Mouse (Mus musculus) Patski (cell line): Measurements from ENCODE around the gene Nectin1. TPM values are rescaled to one million over a fixed set of nuclear protein-coding genes. Genes with fewer than 3 reads are reported as not detected.

Experiments
- ATAC-seq: fragments of 100-300 bp; one replicate; pipeline ENCODE4 v1.8.0; 2021
- CTCF ChIA-PET: fragments of 350-600 bp; sonication (Branson Sonifier 250); formaldehyde crosslinking; loops from one replicate; lab custom pipeline; 2022; ENCODE audit warnings: inconsistent platforms; lab: Charles Lee
- POLR2A ChIA-PET: fragments of 350-600 bp; sonication (Branson Sonifier 250); formaldehyde crosslinking; loops from one replicate; lab custom pipeline; 2022; ENCODE audit warnings: antibody characterized with exemption, inconsistent platforms; lab: Charles Lee
- DNase-seq: peaks from one replicate; pipeline ENCODE4 v3.0.0-alpha.2; 2011; ENCODE audit warnings: low read depth, low spot score
- H3K27me3 ChIP-seq: fragments of 371-371 bp; one replicate; pipeline ENCODE4 v1.5.1; 2021
- CTCF ChIP-seq: fragments of 100-300 bp; IDR thresholded peaks from one replicate; pipeline ENCODE4 v1.5.1; 2021
- in situ Hi-C: fragments of 300-500 bp; cut with MboI; formaldehyde crosslinking; loops from 3 replicates; pipeline ENCODE4 v1.11.1; 2018; ENCODE audit warnings: low pct_unique_long_range_greater_than_20kb, mixed read lengths
- polyA plus RNA-seq: library from polyadenylated mRNA; unstranded; gene quantifications from one replicate; pipeline ENCODE4 v1.2.3, GENCODE M21; 2021

The Nectin1 gene
- polyA plus RNA-seq, 1 experiment from 2014 or later: 2.8 TPM

DNA sequence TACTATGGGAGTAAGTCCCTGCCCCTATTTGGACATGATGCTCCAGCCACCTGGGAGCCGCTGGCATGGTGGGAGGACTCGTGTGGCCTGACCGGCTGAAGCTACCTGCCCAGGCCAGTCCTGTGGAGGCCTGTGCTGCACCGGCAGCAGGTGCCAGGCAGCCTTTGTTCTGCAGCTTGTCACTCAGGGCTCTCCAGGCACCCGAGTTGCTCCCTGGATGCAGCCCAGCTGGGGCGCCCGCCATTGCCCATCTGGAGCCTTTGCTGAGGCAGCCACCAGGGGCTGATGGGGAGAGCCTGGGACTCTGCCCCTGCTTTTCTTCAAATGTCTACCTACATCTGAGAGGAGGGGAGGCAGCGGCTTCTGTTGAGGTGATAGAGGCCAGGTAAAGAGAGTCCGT is 6.3 kb downstream of the Nectin1 start:
- H3K27me3 ChIP-seq: no peaks in the 10 kb centered on the region
- DNase-seq: no peak
- ChIA-PET POLR2A (no interaction called here), CTCF (interaction anchor here (1.1 kb wide), 1 partner anchor 9 kb away, joined by 4 read pairs; no protein-coding TSS in a partner anchor)
- TF ChIP-seq CTCF: no peak
- ATAC-seq: no peak
- in situ Hi-C loops: no loop called here

DNA sequence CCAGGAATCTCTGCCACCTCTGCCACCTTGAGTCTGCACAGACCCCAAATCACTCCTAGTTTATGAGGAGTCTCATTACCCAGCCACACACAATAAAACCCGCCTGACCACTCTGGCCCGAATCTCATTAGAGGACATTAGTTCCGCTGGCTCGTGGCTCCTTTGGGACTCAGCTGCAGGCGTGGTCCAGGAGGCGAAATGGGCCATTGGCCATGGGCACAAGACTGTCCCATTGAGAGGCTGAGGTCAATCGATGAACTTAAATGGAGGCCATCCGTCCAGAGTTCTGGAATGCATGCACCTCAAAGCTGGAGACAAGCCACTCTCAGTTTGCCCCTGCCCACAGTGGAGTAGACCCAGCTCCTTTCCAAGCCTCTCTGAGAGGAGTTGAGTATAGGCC is 7.3 kb downstream of the Nectin1 start:
- DNase-seq: no peak
- ChIA-PET POLR2A (interaction anchor here (0.6 kb wide), 1 partner anchor 165 kb away, joined by 3 read pairs; no protein-coding TSS in a partner anchor), CTCF (no interaction called here)
- TF ChIP-seq CTCF: no peak
- in situ Hi-C loops: no loop called here
- no peaks in the 10 kb centered on the region for H3K27me3 ChIP-seq
- no peak for ATAC-seq

DNA sequence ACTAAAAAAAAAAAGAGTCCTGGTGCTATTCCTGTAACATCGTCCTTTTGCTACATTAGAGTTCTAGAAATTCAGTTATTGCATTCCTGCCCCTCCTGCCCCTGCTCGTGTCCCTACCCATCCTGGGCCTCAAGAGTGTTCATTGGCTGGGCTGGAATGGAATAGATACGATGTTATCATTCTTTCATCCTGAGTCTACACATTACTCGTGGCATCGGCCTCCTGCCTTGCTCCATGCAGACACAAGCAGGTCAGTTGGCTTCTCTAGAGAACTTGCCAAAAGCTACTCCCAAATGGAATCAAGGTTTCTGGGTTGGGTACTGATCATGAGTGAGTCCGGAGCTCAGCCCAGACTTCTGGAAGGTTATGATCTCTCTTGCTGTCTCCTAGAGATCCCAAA is 9.7 kb downstream of the Nectin1 start:
- TF ChIP-seq CTCF: no peak
- POLR2A ChIA-PET: interaction anchor here (0.7 kb wide), 1 partner anchor 8 kb away, joined by 3 read pairs; no protein-coding TSS in a partner anchor
- no peak for DNase-seq
- CTCF ChIA-PET: interaction anchor here (1.1 kb wide), 1 partner anchor 8 kb away, joined by 3 read pairs; no protein-coding TSS in a partner anchor
- in situ Hi-C loops: no loop called here
- no peak for ATAC-seq
- no peaks in the 10 kb centered on the region for H3K27me3 ChIP-seq

DNA sequence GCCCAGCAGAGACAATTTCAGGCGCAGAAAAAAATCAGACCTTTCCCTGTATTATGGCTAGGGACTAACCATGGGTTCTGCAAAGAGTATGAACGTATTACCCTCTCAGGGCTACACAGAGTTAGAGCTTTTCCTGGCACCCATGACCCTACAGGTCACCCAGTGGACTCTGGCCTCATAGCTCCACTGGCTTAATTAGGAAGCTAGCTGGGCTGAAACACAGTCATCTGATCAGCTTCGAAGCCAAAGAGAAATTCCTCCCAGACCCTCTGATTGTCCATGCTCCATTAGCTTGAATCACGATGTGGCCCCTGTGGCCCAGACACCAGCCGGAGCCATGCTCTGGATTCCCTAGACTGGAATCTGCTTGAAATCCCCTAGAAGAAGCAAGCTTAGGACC is 10.3 kb downstream of the Nectin1 start:
- ChIA-PET CTCF (interaction anchor here (1.1 kb wide), 1 partner anchor 9 kb away, joined by 3 read pairs; no protein-coding TSS in a partner anchor), POLR2A (interaction anchor here (0.7 kb wide), 1 partner anchor 9 kb away, joined by 3 read pairs; no protein-coding TSS in a partner anchor)
- no peak for DNase-seq
- H3K27me3 ChIP-seq: no peaks in the 10 kb centered on the region
- ATAC-seq: no peak
- in situ Hi-C loops: no loop called here
- TF ChIP-seq CTCF: no peak

- ATAC-seq (no peak), DNase-seq (no peak)
- ChIA-PET CTCF (interaction anchor here (1.1 kb wide), 1 partner anchor 10 kb away, joined by 3 read pairs; no protein-coding TSS in a partner anchor), POLR2A (no interaction called here)
- TF ChIP-seq CTCF: no peak
- in situ Hi-C loops: no loop called here
- no peaks in the 10 kb centered on the region for H3K27me3 ChIP-seq
Measured at GRCm38 (mm10) chr9:43754768-43755197, 11.0 kb downstream of the Nectin1 start.

GRCm38 (mm10) chr9:43755464-43755863 is 11.7 kb downstream of the Nectin1 start:
- POLR2A ChIA-PET: no interaction called here
- in situ Hi-C loops: no loop called here
- no peak for TF ChIP-seq CTCF
- ATAC-seq (no peak), DNase-seq (no peak)
- H3K27me3 ChIP-seq: no peaks in the 10 kb centered on the region
- CTCF ChIA-PET: no interaction called here

- ChIA-PET CTCF (no interaction called here), POLR2A (no interaction called here)
- no peak for ATAC-seq
- DNase-seq: no peak
- no peaks in the 10 kb centered on the region for H3K27me3 ChIP-seq
- TF ChIP-seq CTCF: no peak
- in situ Hi-C loops: no loop called here
Measured at GRCm38 (mm10) chr9:43755928-43756327, 12.1 kb downstream of the Nectin1 start.

GRCm38 (mm10) chr9:43757225-43757624 is 13.4 kb downstream of the Nectin1 start:
- ChIA-PET POLR2A (no interaction called here), CTCF (no interaction called here)
- no peak for TF ChIP-seq CTCF
- DNase-seq (no peak), ATAC-seq (no peak)
- no peaks in the 10 kb centered on the region for H3K27me3 ChIP-seq
- in situ Hi-C loops: no loop called here

DNA sequence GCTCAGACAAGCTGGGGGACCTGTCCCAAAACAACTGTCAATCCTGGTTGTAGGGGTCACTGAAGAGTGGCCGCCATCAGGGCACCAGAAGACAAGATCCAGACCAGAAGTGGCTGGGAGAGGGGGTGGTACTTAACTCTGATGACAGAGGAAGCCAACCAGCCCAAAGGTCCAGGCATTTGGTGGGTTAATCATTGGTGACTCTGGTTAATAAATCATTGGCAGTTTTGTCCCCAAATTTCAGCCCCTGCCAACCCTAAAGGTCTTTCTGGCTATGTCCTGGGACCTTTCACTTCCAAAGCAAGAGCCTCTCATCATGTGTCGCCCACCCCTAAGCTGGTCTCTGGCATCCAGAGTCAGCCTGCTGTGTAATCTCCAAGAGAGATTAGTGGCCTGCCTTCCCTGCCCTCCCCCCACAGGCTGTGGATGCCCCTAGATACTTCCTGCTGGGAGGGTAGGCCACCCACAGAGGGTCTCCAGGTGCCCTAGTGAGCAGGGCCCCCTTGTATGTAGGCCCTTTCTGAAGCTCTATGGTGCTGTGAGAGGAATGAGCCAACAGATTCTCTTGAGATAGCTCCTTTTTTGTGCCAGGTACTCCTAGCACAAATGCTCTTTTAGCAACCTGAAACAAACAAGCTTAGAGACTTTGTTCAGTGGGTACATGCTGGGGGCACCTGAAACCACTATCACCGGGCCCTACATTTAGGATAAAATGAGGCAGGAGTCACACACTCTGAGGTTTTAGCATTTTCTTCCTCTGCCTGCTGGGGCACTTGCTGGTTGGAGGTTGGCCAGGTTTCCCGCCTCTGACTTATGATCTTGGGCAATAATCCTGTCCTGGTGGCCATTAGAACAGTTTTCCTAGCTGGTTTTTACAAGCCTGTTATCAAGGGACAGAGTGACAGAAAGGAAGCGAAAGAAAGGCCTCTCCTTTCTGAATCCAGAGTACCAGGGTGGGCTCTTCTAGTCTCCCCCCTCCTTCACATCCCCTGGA is 14.5 kb downstream of the Nectin1 start:
- H3K27me3 ChIP-seq: no peaks in the 10 kb centered on the region
- ATAC-seq (no peak), DNase-seq (no peak)
- ChIA-PET POLR2A (no interaction called here), CTCF (interaction anchor here (1.0 to 1.5 kb wide), 2 partner anchors 15 to 43 kb away, joined by 3 to 5 read pairs; partner anchors contain the start of gene Nectin1)
- no peak for TF ChIP-seq CTCF
- in situ Hi-C loops: no loop called here

DNA sequence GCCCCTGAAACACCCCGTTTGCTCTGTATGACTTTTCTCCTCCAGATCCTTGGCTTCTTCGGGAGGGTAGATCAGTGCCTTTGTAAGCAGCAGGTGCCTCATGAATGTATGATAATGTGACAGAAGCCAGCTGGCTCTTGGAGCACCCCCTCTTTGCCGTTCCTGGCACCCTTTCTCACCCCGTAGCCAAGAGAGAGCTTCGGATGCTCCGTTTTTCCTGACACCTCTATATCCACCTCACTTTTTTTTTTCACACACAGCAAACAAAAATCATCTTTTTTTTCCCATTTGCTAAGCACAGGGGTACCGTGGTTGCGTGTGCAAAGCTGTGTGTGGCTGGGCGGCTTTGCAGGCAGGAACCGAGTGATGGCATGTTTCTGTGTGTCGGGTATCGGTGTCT is 16.3 kb downstream of the Nectin1 start:
- TF ChIP-seq CTCF: no peak
- CTCF ChIA-PET: interaction anchor here (0.8 to 1.5 kb wide), 2 partner anchors 33 to 41 kb away, joined by 3 to 5 read pairs; no protein-coding TSS in a partner anchor
- POLR2A ChIA-PET: interaction anchor here (0.5 kb wide), 1 partner anchor 24 kb away, joined by 5 read pairs; no protein-coding TSS in a partner anchor
- no peak for ATAC-seq
- DNase-seq: no peak
- in situ Hi-C loops: no loop called here
- H3K27me3 ChIP-seq: no peaks in the 10 kb centered on the region
